Comparison of ENCODE assay signal across 32 mouse cellular contexts in genomic region chr1:39521326-39521725, GRCm38 (mm10).
"Had no signal": no experiment of that assay in that cellular context is flagged by ENCODE, and none has a peak within 500 bp of the region (broad histone marks: within the 10 kb centered on the region; RNA-seq: fewer than 3 reads in every experiment).

No protein-coding gene starts in this region.

- H3K27ac ChIP-seq: limb, embryonic 10.5 days; limb, embryonic 12.5 days; limb, embryonic 13.5 days; limb, embryonic 15.5 days; liver, embryonic 12.5 days; liver, embryonic 13.5 days; liver, embryonic 14.5 days; liver, embryonic 15.5 days; lung, embryonic 15.5 days; macrophage; midbrain, embryonic 10.5 days; midbrain, embryonic 12.5 days; midbrain, embryonic 13.5 days; midbrain, embryonic 15.5 days; neural tube, embryonic 12.5 days; neural tube, embryonic 13.5 days had no signal

- H3K9ac ChIP-seq: limb, embryonic 12.5 days; limb, embryonic 13.5 days; limb, embryonic 15.5 days; liver, embryonic 12.5 days; liver, embryonic 13.5 days; liver, embryonic 14.5 days; liver, embryonic 15.5 days; liver, postnatal 0 days; lung, embryonic 14.5 days; lung, embryonic 15.5 days; midbrain, embryonic 12.5 days; midbrain, embryonic 13.5 days; midbrain, embryonic 15.5 days; neural tube, embryonic 12.5 days; neural tube, embryonic 13.5 days had no signal

- H3K9me3 ChIP-seq: limb, embryonic 10.5 days; limb, embryonic 12.5 days; limb, embryonic 13.5 days; limb, embryonic 15.5 days; liver, embryonic 13.5 days; liver, embryonic 15.5 days; lung, embryonic 15.5 days; midbrain, embryonic 12.5 days; midbrain, embryonic 13.5 days; midbrain, embryonic 15.5 days; neural tube, embryonic 13.5 days had no signal

- ATAC-seq: liver, embryonic 12.5 days; liver, postnatal 0 days; lung, postnatal 0 days; midbrain, embryonic 13.5 days; midbrain, embryonic 15.5 days had no signal

- H3K36me3 ChIP-seq: limb, embryonic 10.5 days; limb, embryonic 12.5 days; limb, embryonic 13.5 days; limb, embryonic 15.5 days; liver, embryonic 12.5 days; liver, embryonic 13.5 days; liver, embryonic 15.5 days; lung, embryonic 15.5 days; midbrain, embryonic 10.5 days; midbrain, embryonic 12.5 days; midbrain, embryonic 13.5 days; midbrain, embryonic 15.5 days; neural tube, embryonic 12.5 days; neural tube, embryonic 13.5 days had no signal

- H3K4me1 ChIP-seq: limb, embryonic 10.5 days; limb, embryonic 12.5 days; limb, embryonic 13.5 days; limb, embryonic 15.5 days; liver, embryonic 12.5 days; liver, embryonic 13.5 days; liver, embryonic 15.5 days; lung, embryonic 15.5 days; midbrain, embryonic 10.5 days; midbrain, embryonic 12.5 days; midbrain, embryonic 13.5 days; midbrain, embryonic 15.5 days; neural tube, embryonic 12.5 days; neural tube, embryonic 13.5 days had no signal

- H3K4me2 ChIP-seq: limb, embryonic 12.5 days; limb, embryonic 13.5 days; limb, embryonic 15.5 days; liver, embryonic 11.5 days; liver, embryonic 12.5 days; liver, embryonic 13.5 days; liver, embryonic 15.5 days; lung, embryonic 14.5 days; lung, embryonic 15.5 days; midbrain, embryonic 11.5 days; midbrain, embryonic 12.5 days; midbrain, embryonic 13.5 days; midbrain, embryonic 15.5 days; neural tube, embryonic 12.5 days; neural tube, embryonic 13.5 days had no signal

- H3K27me3 ChIP-seq: limb, embryonic 12.5 days; limb, embryonic 13.5 days; limb, embryonic 15.5 days; liver, embryonic 12.5 days; liver, embryonic 13.5 days; liver, embryonic 15.5 days; lung, embryonic 15.5 days; midbrain, embryonic 12.5 days; midbrain, embryonic 13.5 days; midbrain, embryonic 15.5 days; neural tube, embryonic 12.5 days; neural tube, embryonic 13.5 days had no signal

- H3K4me3 ChIP-seq: limb, embryonic 10.5 days; limb, embryonic 12.5 days; limb, embryonic 13.5 days; limb, embryonic 15.5 days; liver, embryonic 12.5 days; liver, embryonic 13.5 days; liver, embryonic 15.5 days; lung, embryonic 15.5 days; megakaryocyte, embryonic 14.5 days; midbrain, embryonic 10.5 days; midbrain, embryonic 12.5 days; midbrain, embryonic 13.5 days; midbrain, embryonic 15.5 days; myocyte; neural tube, embryonic 12.5 days; neural tube, embryonic 13.5 days had no signal

- DNase-seq: left cerebral cortex, postnatal 4 days; liver; liver, embryonic 13.5 days; liver, postnatal 0 days; lung, adult 18-20 months; lung, adult 2 months; lung, embryonic 14.5 days; lung, postnatal 10 days; lung, postnatal 14 days; lung, postnatal 36 days; lung, postnatal 4 days; midbrain, embryonic 14.5 days had no signal
